Mouse (Mus musculus): ENCODE measurements around the gene Tuba4a. TPM values are rescaled to one million over a fixed set of nuclear protein-coding genes. Genes with fewer than 3 reads are reported as not detected.

The Tuba4a gene
- polyA plus RNA-seq (2012; rRNA removed) = 98.6 and 185 TPM in 2 replicates

DNA sequence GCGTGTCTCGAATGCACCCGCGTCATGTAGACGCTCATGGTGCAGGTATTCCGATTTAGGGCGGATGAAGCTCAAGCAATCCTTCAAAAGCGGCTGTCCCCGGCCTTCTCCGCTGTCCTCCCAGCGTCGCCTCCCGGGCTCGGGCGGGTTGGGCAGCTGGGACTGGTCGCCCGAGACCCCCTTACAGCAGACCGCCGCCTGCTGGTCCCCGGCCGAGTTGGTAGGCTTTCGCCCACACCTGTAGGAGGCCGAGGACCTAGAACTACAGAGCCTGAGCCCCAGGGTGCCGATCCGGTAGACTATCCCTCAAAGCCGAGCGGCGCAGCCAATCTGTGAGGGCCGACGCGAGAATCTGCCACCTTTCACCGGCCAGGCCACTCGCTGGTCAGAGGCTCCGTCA lies at the start of gene Tuba4a:
Gene Tuba4a, minus strand, starts transcription at position 335 of the 400 bp plus-strand sequence.

DNA sequence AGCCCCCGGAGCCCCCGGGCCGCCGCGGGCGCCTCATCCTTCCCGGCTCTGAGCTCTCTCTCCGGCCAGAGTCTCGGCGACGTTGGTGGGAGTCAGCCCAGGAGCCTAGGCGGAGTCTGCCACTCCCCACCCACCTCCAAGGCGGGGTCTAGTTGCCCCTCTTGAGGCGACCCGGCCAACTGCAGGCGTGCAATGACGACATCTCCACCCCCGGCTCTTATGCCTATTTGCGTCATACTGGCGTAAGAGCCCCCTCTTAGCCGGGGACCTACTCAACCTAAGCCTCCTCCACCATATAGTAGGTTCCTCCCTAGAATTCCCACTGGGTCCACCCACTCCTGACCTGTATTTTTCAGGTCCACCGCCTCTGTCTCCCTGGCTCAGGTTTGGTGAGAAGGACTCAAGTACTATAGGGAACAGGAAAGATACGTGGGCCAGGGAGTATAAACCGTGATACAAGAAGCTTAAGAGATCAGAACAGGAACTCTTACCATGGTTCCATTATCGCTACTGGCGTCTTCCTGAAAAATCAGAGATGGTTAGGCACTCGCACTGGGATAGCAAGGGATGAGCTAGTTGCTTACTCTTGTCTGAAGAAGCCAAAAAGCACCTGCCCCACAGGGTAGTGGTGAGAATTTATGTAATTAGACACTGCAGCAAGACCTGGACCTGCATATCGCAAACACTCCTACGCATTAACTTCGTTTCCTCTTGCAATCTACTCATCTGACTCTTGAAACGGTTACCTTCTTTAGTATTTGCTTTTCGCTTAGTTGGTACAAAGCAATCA lies 44.6 kb upstream of the Tuba4a start, which contains the start of gene Ptprn:
Gene Ptprn, minus strand, starts transcription at position 412 of the 790 bp plus-strand sequence.

DNA sequence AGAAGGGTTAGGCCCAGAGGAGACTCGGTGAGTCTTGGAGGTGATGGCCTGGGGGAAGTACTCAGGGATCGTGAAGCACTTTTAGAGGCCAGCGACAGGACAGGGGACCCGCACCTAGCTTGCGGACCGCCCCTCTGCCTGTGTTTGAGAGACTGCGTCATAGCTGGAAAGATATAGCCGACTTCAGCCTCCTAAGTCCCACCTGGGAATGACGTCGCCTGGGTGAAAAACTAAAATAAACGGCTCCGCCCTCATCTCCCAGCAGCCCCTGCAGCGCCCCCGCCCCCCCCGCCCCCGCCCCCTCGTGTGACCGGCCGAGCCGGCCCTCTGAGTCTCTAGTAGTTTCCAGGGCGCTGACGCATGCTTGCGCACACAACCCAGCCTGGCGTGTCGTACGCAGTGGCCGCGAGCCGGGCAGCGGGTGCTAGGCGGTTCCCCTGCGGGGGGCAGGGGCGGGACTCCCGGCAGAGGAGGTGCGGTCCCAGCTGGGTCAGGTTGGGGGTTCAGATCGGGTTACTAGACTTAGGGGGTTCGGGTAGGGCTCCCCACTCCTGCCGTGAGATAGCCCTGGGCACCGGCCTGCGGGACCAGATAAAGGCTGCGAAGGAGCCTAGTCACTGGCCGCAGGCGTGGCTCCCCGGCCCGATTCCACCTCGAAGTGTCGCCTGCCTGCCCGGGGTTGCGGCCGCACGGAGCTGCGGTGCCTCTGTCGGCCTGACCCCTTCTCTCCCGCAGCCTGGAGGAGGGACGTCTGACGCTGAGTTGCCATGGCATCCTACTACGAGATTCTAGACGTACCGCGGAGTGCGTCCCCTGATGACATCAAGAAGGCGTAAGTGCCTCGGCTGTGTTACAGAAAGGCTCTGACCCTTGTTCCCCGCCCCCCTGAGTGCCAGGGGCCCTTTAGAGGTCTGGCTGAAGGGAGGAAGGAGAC lies 16.7 kb upstream of the Tuba4a start, which contains the start of gene Dnajb2:
Gene Dnajb2, plus strand, starts transcription at position 290 of the 934 bp plus-strand sequence.

DNA sequence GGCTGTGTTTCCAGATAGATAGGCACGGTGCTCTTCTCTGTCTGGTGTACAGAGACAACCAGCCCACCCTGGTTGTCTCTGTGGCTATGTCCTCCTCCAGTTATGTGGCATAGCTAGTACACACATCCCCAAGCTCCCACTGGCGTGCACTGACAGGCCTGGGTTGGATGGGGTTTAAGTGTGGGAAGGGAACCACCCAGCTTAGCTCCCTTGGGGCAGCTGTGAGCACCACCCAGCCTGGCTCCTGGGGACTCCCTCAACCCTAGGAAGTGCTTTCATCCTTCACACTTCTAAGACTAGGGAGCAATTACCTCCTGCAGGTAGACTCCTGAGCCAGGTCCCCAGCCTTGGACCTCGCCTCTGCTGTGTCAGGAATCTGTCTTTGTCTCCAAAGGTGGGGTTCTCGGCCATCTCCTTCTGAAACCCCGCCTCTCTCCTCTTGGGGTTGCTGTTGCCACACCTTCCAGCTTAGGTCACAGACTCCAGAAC lies 12.0 kb upstream of the Tuba4a start, which contains the start of gene A630095N17Rik:
Gene A630095N17Rik, minus strand, starts transcription at position 439 of the 489 bp plus-strand sequence.

DNA sequence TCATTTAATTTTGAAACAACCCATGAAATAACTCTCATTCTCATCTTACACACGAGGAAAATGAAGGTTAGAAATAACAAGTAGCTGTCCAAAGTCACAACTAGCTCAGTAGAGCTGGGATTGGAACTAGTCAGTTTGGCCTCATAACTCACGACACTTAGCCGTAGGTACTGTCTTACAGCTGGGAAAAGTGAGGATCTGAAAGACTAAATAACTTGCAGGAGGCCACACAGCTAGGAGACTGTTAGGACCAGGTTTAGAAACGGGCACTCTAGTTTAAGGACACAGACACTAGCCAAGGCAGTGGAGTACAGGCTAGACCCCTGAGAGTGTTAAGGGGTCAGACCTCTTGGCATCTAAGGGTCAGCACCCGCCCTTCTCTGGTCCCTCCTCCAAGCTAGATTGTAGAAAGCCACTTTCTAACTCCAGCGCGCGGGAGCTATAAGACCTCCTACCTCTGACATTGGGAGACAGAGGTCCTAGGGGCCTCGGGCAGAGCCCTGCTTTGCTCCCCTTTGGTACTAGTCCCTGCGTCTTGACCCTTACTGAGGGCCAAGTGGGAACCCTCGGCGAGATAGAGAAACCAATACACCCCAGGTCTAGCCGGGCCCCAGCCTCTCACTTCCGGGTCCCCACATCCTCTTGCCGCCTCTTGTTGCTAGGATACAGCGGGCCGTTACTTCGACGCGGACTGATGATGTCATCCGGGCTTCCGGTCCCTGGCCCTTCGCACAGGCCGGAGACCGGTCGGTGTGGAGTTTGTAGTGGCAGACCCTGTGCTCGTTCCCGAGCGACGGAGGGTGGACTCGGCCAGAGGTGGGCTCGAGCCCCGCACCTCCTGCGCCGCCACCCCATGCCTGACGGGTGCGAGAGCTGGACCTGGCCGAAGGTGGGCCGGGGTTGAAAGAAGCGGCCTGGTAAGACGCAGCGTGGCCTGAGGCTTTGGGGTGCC lies 9.3 kb downstream of the Tuba4a start, which contains the start of the genes Glb1l and Stk16:
Gene Glb1l, minus strand, starts transcription at position 678 of the 952 bp plus-strand sequence.
Gene Stk16, plus strand, starts transcription at position 703 of the 952 bp plus-strand sequence.

DNA sequence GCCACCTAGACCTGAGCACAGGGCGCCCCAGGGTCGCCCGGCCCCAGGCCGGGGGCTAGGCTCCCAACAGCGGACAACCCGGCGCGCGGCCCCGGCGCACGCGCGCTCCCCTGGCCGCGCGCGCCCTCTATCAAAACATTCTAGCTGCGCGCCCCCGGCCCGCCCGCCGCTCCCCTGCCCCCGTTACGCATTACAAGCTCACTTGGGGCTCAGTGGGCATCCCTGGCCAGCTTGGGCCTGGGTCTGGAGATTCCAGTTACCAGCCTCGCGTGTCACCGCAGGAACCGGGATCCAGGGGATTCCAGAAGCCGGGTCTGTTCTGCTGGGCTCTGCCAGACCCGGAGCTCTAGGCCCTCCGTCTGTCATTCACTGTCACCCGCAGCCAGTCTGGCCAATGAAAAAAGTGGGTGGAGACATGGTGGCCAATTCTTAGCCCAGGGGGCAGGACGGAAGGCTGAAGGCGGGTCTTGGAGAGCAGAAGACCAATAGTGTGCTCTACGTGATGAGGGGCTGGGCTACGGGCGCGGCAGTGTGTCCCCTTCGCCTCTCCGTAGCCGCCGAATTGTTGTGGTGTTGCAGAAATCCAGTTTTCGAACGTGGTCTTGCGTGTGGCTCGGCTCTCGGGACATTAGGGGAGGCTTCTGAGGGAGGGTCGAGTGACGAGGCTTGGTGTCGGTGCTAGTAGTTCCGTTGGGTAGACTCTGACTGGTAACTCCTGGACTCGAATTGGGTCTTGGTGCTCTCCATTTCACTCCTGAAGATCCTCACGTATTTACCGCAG lies 27.9 kb downstream of the Tuba4a start, which contains the start of the genes Ankzf1 and Atg9a:
Gene Ankzf1, plus strand, starts transcription at position 530 of the 781 bp plus-strand sequence.
Gene Atg9a, minus strand, starts transcription at position 575 of the 781 bp plus-strand sequence.

DNA sequence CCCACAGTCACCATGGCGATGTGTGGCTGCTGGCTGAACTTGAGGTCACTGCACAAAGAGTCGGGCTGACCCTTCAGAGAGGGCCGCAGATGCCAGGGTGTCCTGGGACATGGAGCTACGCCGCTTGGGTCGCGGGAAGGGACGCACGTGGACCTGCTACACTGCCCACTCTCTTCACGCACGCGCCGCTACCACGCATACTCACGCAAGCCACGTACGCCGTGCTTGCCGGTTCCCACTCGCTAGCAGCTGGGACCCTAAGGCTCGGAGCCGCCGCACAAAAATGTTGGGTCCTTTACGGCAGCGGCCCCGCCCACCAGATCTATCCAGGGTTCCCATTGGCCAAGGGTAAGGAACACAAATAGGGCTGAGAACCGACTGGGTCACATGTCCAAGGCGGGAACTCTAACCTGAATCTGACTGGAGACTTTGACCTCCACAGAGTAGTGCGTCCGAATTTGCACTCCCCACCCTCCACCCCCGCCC lies 39.5 kb downstream of the Tuba4a start, which contains the start of gene Abcb6:
Gene Abcb6, minus strand, starts transcription at position 288 of the 486 bp plus-strand sequence.

DNA sequence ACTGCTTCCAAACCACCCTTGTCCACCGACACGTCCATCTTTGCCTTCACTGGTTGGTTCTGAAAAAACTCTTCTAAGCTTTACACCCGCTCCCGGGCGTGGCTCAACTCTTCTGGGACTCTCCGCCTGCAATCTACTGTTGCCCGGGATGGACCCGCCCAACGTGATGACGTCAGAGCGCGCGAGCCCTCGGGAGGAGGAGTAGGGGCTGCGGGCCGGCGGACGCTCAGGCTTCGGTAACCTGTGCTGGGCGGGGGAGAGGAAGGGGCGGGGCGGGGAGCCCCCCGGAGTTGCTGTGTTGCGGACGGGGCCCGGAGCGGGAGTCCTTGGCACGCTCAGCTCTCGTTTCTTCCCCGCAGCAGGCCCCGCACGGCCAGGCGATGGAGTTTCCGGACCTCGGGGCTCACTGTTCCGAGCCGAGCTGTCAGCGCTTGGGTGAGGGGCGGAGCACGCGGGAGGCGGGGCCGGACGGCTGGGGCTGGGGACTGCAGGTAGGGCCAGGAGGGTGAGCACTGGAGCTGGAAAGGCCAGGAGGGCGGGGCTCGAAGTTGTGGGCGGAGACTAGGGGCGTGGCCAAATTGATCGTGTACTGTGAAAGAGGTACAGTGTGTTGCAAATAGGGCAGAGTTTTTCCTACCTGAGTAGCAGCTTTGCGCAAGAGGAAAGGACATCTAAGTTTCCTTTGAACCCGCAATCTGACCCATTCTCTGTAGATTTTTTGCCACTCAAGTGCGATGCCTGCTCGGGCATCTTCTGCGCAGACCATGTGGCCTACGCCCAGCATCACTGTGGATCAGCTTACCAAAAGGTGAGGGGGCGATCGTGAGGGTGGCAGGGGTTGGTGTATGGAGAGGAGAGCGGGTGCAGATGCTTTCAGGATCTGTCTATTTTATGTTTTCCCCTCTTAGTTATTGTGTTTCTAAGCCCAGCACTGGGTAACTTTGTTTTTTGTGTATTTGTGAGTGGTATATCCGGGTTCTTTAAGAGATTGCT lies 50.9 kb downstream of the Tuba4a start, which contains the start of gene Zfand2b:
Gene Zfand2b, plus strand, starts transcription at position 175 of the 993 bp plus-strand sequence.

Other genes with a start within 250 kb of the Tuba4a start
- 1.7 and 1.8 TPM in 2 replicates for gene Nhej1, start 94.7 kb downstream of the Tuba4a start, polyA plus RNA-seq (2012; rRNA removed)
- 0.96 and 1.4 TPM in 2 replicates for gene Slc23a3, start 86.0 kb downstream of the Tuba4a start, polyA plus RNA-seq (2012; rRNA removed)
- gene Cnppd1, start 77.2 kb downstream of the Tuba4a start, polyA plus RNA-seq (2012; rRNA removed) = 30.8 and 36.1 TPM in 2 replicates
- 49.3 and 56.0 TPM in 2 replicates for gene Retreg2, start 77.1 kb downstream of the Tuba4a start, polyA plus RNA-seq (2012; rRNA removed)
- 34.6 and 37.6 TPM in 2 replicates for gene Zfand2b, start 51.2 kb downstream of the Tuba4a start, polyA plus RNA-seq (2012; rRNA removed)
- 34.5 and 41.1 TPM in 2 replicates for gene Abcb6, start 39.5 kb downstream of the Tuba4a start, polyA plus RNA-seq (2012; rRNA removed)
- gene Ankzf1, start 27.7 kb downstream of the Tuba4a start, polyA plus RNA-seq (2012; rRNA removed) = 8.0 and 8.3 TPM in 2 replicates
- 15.8 and 16.8 TPM in 2 replicates for gene Atg9a, start 27.7 kb downstream of the Tuba4a start, polyA plus RNA-seq (2012; rRNA removed)
- gene Glb1l, start 9.1 kb downstream of the Tuba4a start, polyA plus RNA-seq (2012; rRNA removed) = 4.6 and 4.7 TPM in 2 replicates
- gene Stk16, start 9.0 kb downstream of the Tuba4a start, polyA plus RNA-seq (2012; rRNA removed) = 81.9 and 89.8 TPM in 2 replicates
- gene A630095N17Rik, start 12.2 kb upstream of the Tuba4a start, polyA plus RNA-seq (2012; rRNA removed) = not detected in 2 replicates
- gene Dnajb2, start 16.5 kb upstream of the Tuba4a start, polyA plus RNA-seq (2012; rRNA removed) = 17.4 and 23.0 TPM in 2 replicates
- 0.14 and 0.23 TPM in 2 replicates for gene Ptprn, start 44.6 kb upstream of the Tuba4a start, polyA plus RNA-seq (2012; rRNA removed)
- not detected in 2 replicates for gene Resp18, start 58.5 kb upstream of the Tuba4a start, polyA plus RNA-seq (2012; rRNA removed)
- 32.9 and 37.6 TPM in 2 replicates for gene Dnpep, start 98.1 kb upstream of the Tuba4a start, polyA plus RNA-seq (2012; rRNA removed)
- 1.1 and 2.3 TPM in 2 replicates for gene Des, start 140.5 kb upstream of the Tuba4a start, polyA plus RNA-seq (2012; rRNA removed)
- 6.7 and 7.5 TPM in 2 replicates for gene Speg, start 155.4 kb upstream of the Tuba4a start, polyA plus RNA-seq (2012; rRNA removed)
- 31.7 and 35.4 TPM in 2 replicates for gene Gmppa, start 216.1 kb upstream of the Tuba4a start, polyA plus RNA-seq (2012; rRNA removed)
- gene Asic4, start 230.6 kb upstream of the Tuba4a start, polyA plus RNA-seq (2012; rRNA removed) = 0.03 and 0.06 TPM in 2 replicates

All from liver, embryonic 14 days (tissue).